Mouse (Mus musculus) ovary, postnatal 10 days (tissue): ENCODE data around the gene Trpc4ap.
"Not testable (repeated sequence)": the region's sequence is repeated elsewhere in the genome, so short reads cannot be mapped to it uniquely, and the experiment has no call there.

Source experiments
- DNase-seq: peaks from one replicate; pipeline ENCODE4 v3.0.0; 2022; ENCODE audit warnings: low spot score

The Trpc4ap gene

DNA sequence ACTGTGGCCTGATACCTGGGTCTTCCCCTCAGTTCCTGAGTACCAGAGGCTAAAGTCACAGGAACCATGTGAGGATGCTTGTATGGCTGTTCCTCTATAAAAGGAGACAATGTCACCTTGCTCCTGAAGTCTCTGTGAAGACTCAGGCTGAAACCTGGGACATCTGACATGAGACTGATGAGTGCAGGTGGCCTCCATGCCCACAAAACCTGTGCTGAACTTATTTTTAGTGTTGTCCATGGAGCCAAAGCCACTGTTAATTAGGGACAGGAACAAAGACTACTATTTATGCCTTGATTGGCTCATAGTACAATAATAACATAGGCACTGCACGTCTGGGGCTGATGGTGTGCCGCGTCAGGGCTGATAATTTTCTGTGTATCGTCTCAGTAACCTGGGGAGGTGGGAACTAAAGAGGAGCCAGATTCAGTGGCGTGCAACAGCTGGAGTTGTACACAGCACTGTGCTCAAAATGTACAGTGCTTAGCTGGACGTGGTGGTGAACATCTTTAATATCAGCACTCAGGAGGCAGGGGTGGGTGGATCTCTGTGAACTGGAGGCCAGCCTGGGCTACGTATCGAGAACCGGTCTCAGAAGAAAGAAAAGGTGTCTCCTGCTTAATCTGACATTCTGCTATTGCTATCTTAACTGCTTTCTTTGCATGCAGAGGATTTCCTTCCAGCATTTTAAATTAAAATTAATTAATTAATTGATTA, 80.2 kb downstream of the Trpc4ap start:
- DNase-seq: no peak

GRCm38 (mm10) chr2:155610978-155611377, 81.2 kb downstream of the Trpc4ap start, which contains the start of gene Myh7b:
Gene Myh7b (plus strand): TSS chr2:155611212.
- no peak for DNase-seq

DNA sequence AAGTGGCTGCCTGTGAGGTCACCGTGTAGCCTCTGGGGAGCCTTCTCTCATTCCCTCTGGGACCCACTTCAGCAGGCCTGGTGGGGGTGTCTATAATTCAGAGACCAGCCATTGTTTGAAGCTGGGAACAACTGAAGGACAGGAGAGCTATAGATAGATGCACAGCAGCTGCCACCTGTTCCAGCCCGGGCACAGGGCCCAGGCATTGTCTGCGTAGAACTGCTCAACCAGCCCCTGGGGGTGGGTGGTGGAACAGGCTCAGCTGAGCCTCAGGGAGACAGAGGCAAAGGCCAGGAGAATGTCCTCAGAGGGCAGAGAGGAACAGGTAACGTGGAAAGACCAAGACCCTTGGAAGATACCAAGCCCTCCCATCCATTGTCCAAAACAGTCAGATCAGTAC, 85.8 kb downstream of the Trpc4ap start:
- DNase-seq: no peak

- DNase-seq: not testable (repeated sequence)
Observed at GRCm38 (mm10) chr2:155605236-155605589, 87.0 kb downstream of the Trpc4ap start.

DNA sequence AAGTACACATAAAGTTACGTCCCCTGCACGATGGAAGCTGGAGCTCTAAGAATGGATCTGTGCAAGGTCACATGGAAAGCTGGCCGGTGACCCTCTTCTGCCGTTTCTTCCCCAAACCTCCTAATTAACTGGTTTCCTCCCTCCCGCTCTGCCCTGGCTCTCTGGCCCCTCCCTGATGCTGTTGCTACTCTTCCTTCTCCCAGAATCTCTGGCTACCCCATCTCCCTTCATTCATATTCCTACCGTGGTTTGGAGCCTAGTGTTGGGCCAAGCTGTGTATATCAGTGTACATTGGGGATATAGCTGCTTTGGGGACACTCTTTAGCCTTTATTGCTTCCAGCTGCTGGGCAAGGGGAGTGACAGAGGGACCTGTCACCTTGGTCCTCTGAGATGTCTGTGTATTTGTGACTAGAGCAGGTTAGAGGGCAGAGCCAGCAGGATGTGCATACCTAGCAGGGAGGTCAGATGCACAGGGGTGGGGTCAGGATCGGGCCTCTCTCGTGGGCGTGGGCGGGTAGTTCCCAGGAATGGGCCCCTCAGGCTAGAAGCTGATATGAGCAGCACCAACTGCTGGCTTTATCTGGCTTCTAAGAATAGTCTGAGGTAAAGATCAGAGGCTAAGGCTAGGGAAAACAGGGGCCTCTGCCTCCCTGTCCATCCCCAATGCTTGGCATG, 87.5 kb downstream of the Trpc4ap start:
- DNase-seq: no peak

DNA sequence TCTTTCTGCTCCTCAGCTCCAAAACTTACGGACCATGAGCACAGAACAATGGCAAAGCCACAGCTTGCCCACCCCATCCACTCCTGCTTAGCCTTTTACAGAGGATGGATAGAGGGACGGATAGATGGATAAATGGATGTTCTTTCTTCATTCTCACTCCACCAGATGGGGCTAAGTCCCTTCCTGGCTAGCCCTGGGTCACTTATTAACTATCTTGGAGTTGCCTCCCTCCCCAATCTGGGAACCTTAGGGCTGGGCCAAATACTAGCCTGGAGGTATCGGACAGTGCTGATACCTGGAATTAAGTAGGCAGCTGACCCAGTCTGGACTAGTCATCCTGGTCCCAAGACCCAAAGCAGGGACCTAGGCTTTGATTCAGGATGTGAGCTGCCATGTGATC, 88.5 kb downstream of the Trpc4ap start:
- no peak for DNase-seq

- DNase-seq: no peak
Observed at GRCm38 (mm10) chr2:155595516-155595915, 96.7 kb downstream of the Trpc4ap start.

- DNase-seq: no peak
Observed at GRCm38 (mm10) chr2:155592854-155593283, 99.3 kb downstream of the Trpc4ap start.

GRCm38 (mm10) chr2:155592137-155592853, 99.9 kb downstream of the Trpc4ap start, which contains the start of gene Gss:
Gene Gss (minus strand): TSS chr2:155592810.
- peak; percentile 100 for DNase-seq

- no peak for DNase-seq
Observed at GRCm38 (mm10) chr2:155591676-155592075, 100.5 kb downstream of the Trpc4ap start.

DNA sequence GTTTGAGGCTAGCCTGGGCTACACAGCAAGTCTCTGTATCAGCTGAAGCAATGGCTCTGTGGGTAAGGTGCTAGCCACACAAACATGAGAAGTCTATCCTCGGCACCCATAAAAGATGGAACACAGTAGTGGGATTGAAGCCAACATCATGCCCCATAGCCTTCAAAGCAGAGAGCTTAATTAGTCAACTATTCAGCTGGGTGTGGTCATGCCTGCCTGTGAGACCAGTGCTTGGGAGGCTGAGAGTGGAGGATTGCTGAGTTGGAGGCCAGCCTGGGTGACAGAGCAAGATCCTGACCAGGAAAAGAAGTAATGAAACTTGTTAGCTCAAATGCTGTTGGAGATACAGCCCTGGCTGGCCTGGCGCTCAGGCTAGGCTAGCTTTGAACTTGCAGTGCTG, 101.3 kb downstream of the Trpc4ap start:
- no peak for DNase-seq

DNA sequence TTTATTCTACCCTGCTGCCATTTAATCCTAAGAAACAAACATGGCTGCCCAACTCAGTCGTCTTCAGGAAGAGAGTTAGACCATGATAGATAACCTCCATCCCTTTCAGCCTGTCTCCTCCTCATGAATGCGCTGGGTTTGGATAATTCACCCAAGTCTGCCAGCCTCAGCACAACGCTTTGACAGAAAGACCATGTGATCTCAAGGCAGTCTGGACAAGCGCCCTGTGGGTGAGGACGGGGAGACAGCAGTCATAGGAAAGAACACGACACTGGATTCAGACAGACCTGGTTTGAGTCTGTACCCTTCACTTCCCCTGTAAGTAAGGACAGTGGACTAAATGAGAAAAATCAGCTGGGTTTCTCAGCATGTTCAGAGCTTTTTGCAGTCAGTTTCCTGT, 102.7 kb downstream of the Trpc4ap start:
- DNase-seq: no peak

DNA sequence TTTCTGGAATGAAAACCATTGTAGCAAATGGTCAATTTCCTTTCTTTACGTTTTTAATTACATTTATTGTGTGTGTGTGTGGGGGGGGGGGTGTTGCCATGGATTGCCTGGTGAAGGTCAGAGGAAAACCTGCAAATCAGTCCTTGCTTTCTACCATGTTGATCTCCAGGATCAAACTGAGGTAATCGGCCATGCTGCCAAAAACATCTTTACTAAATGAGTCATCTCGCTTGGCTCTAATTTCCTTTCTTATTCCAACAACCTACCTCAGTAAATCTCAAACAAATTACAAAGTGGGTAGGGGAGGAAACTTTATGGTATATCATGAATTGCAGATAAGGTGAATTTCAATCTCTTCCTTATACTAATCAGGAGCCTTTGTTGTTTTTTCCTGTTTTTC, 104.0 kb downstream of the Trpc4ap start:
- DNase-seq: no peak

DNA sequence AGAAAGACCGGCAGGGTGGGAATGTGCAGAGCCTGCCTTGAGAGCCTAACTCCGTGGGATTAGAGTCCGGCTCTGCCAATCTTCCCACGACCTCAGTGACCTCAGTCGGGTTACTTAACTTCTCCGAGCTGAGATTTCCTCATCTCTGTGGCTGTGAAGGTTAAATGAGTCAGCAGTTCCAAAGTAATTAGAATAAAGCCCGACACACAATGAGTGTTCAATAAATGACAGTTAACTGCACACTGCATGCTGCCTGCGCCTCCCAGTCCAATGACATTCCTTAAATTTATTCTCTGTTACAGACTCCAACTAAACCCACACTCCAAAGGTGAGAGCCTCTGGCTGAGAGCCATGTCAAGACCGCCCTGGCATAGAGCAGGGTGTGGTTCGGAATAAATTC, 106.7 kb downstream of the Trpc4ap start:
- DNase-seq: no peak

DNA sequence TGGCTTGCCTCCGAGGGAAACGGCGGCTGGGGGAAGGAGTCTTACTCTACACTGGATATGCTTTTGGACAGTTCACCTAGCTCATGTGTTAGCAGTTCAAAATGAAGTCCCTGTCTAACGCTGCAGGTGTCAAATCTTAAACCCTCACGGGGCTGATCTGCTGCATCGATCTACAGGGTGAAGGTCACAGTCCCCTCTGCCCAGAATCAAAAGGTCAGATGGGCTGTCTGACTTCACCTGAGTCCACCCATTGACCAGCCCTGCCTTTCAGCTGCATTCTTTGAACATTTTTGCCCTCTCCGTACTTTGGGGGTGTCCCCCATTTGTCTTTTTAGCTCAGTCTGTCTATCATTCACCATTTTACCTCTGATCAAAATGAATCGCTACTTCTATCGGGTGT, 107.1 kb downstream of the Trpc4ap start:
- no peak for DNase-seq
